Mouse (Mus musculus): ENCODE measurements around the gene Ciz1. TPM values are rescaled to one million over a fixed set of nuclear protein-coding genes. Genes with fewer than 3 reads are reported as not detected.

Gene Ciz1
- polyA plus RNA-seq, 1 experiment: 252 TPM

DNA sequence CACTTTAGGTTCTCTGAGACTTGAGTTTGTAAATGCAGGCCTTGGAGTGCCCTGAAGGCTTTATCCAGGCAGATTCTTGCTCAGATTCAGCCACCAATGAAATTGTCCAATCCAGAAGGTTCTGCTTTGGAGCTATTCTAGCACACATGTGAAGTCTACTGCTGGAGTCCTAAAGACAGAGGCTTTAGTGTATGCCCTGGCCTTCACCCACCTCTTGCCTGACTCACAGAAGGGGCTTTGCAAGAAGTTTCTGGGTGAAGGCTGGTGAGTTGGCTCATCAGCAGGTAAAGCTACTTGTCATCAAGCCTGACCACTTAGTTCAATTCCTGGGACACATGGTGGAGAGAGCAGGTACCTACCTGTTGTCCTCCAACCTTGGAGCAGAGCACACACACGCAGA is 74.0 kb downstream of the Ciz1 start:
- DNase-seq (ENCODE audit: low read depth in 1 of 2, low spot score in 2 of 2): no peak
- H3K27ac ChIP-seq (ENCODE audit: insufficient read depth, low read length): no peak overlapping the region
- H3K4me1 ChIP-seq (ENCODE audit: control insufficient read depth, insufficient read depth, insufficient read length): peaks cover 6% of the 10 kb centered on the region; the same call in 1 of the 2 replicates
- H3K27me3 ChIP-seq (ENCODE audit: control insufficient read depth, insufficient read depth, low read length): no peaks in the 10 kb centered on the region
- H3K4me3 ChIP-seq (ENCODE audit: extremely low read depth, insufficient read depth, insufficient read length): no peak overlapping the region
- WGBS: 95% methylated on average over 1 of the region's 1 CpGs
- TF ChIP-seq CTCF (IDR thresholded peaks at IDR 0.05; ENCODE audit: extremely low read depth, insufficient read depth, insufficient read length, insufficient replicate concordance) (no peak), POLR2A (IDR thresholded peaks at IDR 0.05; ENCODE audit: low read depth, low read length) (no peak)
- no peaks in the 10 kb centered on the region for H3K36me3 ChIP-seq (ENCODE audit: control insufficient read depth, insufficient read depth, low read length)

DNA sequence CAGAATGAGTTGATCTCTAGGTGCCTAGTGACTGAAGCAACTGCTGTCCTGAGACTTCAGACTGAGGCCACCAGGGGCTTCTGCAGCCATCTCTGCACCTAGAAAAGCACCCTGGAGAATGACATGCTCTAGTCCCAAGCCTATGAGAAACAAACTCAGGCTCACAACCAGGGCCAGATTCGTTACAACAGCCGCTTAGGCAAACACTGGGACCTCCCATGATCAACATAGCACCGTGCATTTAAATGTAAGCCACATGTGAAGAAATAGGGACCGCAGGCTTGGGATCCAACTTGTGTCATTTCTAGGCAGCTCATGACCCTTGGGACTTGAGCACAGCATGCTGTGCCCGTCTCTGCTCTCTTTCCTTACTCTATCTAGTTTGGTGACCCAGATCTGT is 75.6 kb downstream of the Ciz1 start:
- H3K4me1 ChIP-seq (ENCODE audit: control insufficient read depth, insufficient read depth, insufficient read length): peaks cover 6% of the 10 kb centered on the region; the same call in 1 of the 2 replicates
- TF ChIP-seq POLR2A (IDR thresholded peaks at IDR 0.05; ENCODE audit: low read depth, low read length) (no peak), CTCF (IDR thresholded peaks at IDR 0.05; ENCODE audit: extremely low read depth, insufficient read depth, insufficient read length, insufficient replicate concordance) (no peak)

DNA sequence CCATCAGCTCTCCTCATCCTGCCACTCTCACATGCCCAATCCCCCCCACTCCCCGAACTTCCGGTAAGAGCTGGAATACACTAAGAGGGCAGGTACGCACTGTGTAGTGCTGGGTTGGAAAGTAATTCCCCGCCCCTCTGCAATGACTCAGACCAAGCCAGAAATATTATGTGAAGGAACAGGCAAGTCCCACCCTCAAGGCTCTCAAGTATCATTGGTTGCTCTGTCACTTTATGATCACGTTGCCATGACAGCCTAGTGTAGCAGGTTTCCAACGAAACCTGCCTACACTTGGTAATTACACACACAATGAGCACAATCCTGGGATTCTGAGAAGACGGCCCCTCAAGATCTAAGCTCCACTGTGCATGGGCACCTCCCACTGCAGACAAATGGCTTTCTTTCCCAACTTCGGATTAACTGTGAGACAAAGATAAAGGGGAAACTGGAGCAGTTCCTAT is 76.2 kb downstream of the Ciz1 start:
- DNase-seq (ENCODE audit: low read depth in 1 of 2, low spot score in 2 of 2): no peak
- WGBS: 52% methylated on average over 8 of the region's 8 CpGs
- peaks cover 6% of the 10 kb centered on the region; the same call in 1 of the 2 replicates for H3K4me1 ChIP-seq (ENCODE audit: control insufficient read depth, insufficient read depth, insufficient read length)
- no peaks in the 10 kb centered on the region for H3K27me3 ChIP-seq (ENCODE audit: control insufficient read depth, insufficient read depth, low read length)
- H3K4me3 ChIP-seq (ENCODE audit: extremely low read depth, insufficient read depth, insufficient read length): no peak overlapping the region
- no peaks in the 10 kb centered on the region for H3K36me3 ChIP-seq (ENCODE audit: control insufficient read depth, insufficient read depth, low read length)
- no peak overlapping the region for H3K27ac ChIP-seq (ENCODE audit: insufficient read depth, low read length)
- TF ChIP-seq POLR2A (IDR thresholded peaks at IDR 0.05; ENCODE audit: low read depth, low read length) (no peak), CTCF (IDR thresholded peaks at IDR 0.05; ENCODE audit: extremely low read depth, insufficient read depth, insufficient read length, insufficient replicate concordance) (no peak)

More for the DNA sequence above, 75.6 kb downstream of the Ciz1 start:
- no peak for DNase-seq (ENCODE audit: low read depth in 1 of 2, low spot score in 2 of 2)
- Histone ChIP-seq H3K27me3 (ENCODE audit: control insufficient read depth, insufficient read depth, low read length) (no peaks in the 10 kb centered on the region), H3K36me3 (ENCODE audit: control insufficient read depth, insufficient read depth, low read length) (no peaks in the 10 kb centered on the region), H3K4me3 (ENCODE audit: extremely low read depth, insufficient read depth, insufficient read length) (no peak overlapping the region), H3K27ac (ENCODE audit: insufficient read depth, low read length) (no peak overlapping the region)
- 85% methylated on average over 5 of the region's 5 CpGs for whole genome bisulfite sequencing

DNA sequence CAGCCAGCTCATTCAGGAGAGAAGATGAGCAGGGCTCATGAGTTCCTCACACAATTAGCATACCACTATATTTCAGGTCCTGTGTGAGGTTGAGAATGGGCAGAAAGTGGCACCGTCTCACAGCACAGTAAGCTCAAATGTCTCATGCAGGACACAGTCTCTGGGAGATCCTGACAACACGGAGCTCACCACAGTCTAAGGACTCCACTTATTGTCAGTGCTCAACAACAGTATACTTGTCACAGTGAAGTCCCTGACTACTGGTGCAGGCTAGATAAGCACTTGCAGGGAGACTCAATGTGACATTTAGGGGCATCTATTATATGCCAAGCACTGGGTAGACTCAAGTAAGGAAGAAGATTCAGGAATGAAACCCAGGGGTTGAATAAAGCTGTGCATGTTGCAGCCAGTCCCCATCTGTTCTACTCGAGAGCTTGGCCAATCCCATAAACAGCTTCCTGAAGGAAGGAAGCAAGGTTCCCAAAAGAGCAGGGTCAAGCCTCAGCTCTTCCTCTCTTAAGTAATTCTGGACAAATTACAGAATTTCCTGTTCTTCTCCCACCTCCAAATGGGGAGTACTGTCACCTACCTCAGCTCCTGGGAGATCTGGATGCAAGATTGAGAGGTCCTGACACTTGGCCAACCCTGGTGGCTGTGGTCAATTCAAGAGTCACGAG is 77.2 kb downstream of the Ciz1 start:
- Histone ChIP-seq H3K4me3 (ENCODE audit: extremely low read depth, insufficient read depth, insufficient read length) (no peak overlapping the region), H3K27me3 (ENCODE audit: control insufficient read depth, insufficient read depth, low read length) (no peaks in the 10 kb centered on the region), H3K27ac (ENCODE audit: insufficient read depth, low read length) (no peak overlapping the region), H3K36me3 (ENCODE audit: control insufficient read depth, insufficient read depth, low read length) (no peaks in the 10 kb centered on the region), H3K4me1 (ENCODE audit: control insufficient read depth, insufficient read depth, insufficient read length) (peaks cover 6% of the 10 kb centered on the region; the same call in 1 of the 2 replicates)
- no peak for DNase-seq (ENCODE audit: low read depth in 1 of 2, low spot score in 2 of 2)
- WGBS: 75% methylated on average over 4 of the region's 4 CpGs
- TF ChIP-seq CTCF (IDR thresholded peaks at IDR 0.05; ENCODE audit: extremely low read depth, insufficient read depth, insufficient read length, insufficient replicate concordance): no peak
- TF ChIP-seq POLR2A (IDR thresholded peaks at IDR 0.05; ENCODE audit: low read depth, low read length): no peak

Other genes with a start within 250 kb of the Ciz1 start
- gene Prrc2b, start 201.2 kb upstream of the Ciz1 start, polyA plus RNA-seq (2012; rRNA removed): 35.1 and 46.5 TPM in 2 replicates
- 13.7 and 15.7 TPM in 2 replicates for gene Pomt1, start 115.7 kb upstream of the Ciz1 start, polyA plus RNA-seq (2012; rRNA removed)
- 58.4 and 72.9 TPM in 2 replicates for gene Uck1, start 92.2 kb upstream of the Ciz1 start, polyA plus RNA-seq (2012; rRNA removed)
- 21.4 and 24.0 TPM in 2 replicates for gene Golga2, start 64.9 kb upstream of the Ciz1 start, polyA plus RNA-seq (2012; rRNA removed)
- 60.5 and 63.4 TPM in 2 replicates for gene Swi5, start 64.3 kb upstream of the Ciz1 start, polyA plus RNA-seq (2012; rRNA removed)
- 20.4 and 22.1 TPM in 2 replicates for gene Dnm1, start 1.0 kb downstream of the Ciz1 start, polyA plus RNA-seq (2012; rRNA removed)
- gene 1110008P14Rik, start 29.6 kb downstream of the Ciz1 start, polyA plus RNA-seq (2012; rRNA removed): 86.8 and 149 TPM in 2 replicates
- gene Lcn2, start 35.9 kb downstream of the Ciz1 start, polyA plus RNA-seq (2012; rRNA removed): 52.9 and 70.2 TPM in 2 replicates
- gene Ptges2, start 43.6 kb downstream of the Ciz1 start, polyA plus RNA-seq (2012; rRNA removed): 10.0 and 12.2 TPM in 2 replicates
- gene Naif1, start 98.1 kb downstream of the Ciz1 start, polyA plus RNA-seq (2012; rRNA removed): 4.3 and 6.2 TPM in 2 replicates
- gene Slc25a25, start 99.1 kb downstream of the Ciz1 start, polyA plus RNA-seq (2012; rRNA removed): 11.4 and 15.0 TPM in 2 replicates
- 37.5 and 40.8 TPM in 2 replicates for gene Fam102a, start 183.0 kb downstream of the Ciz1 start, polyA plus RNA-seq (2012; rRNA removed)
- 85.8 and 96.9 TPM in 2 replicates for gene Dpm2, start 218.5 kb downstream of the Ciz1 start, polyA plus RNA-seq (2012; rRNA removed)
- 0.06 and 0.40 TPM in 2 replicates for gene Pip5kl1, start 222.5 kb downstream of the Ciz1 start, polyA plus RNA-seq (2012; rRNA removed)
- not detected in 2 replicates for gene 9430097D07Rik, start 223.4 kb downstream of the Ciz1 start, polyA plus RNA-seq (2012; rRNA removed)
- gene St6galnac4, start 234.8 kb downstream of the Ciz1 start, polyA plus RNA-seq (2012; rRNA removed): 34.2 and 40.4 TPM in 2 replicates
- gene St6galnac6, start 247.4 kb downstream of the Ciz1 start, polyA plus RNA-seq (2012; rRNA removed): 22.3 and 32.4 TPM in 2 replicates

Measured in spleen, adult 2 months (tissue).